Mouse (Mus musculus) hindbrain, embryonic 11.5 days (tissue): Measurements from ENCODE around the gene Guf1. TPM values are rescaled to one million over a fixed set of nuclear protein-coding genes. Genes with fewer than 3 reads are reported as not detected.

Experiments used
- ATAC-seq: fragments of 200-750 bp; cut with Nextera tagmentation; 2 replicates; pipeline ENCODE4 v1.8.0; 2017; ENCODE audit warnings: mild to moderate bottlenecking, moderate TSS enrichment, moderate library complexity; ENCODE audit not compliant: low FRiP score
- DNase-seq: peaks from one replicate; pipeline ENCODE4 v3.0.0-alpha.2; 2015; ENCODE audit warnings: low spot score
- H3K27ac ChIP-seq: fragments of 300-500 bp; sonication (generic); 2 replicates; pipeline ENCODE4 v1.5.1; 2014; ENCODE audit warnings: mild to moderate bottlenecking, low read depth, low read length
- H3K27me3 ChIP-seq: fragments of 300-500 bp; sonication (generic); 2 replicates; pipeline ENCODE4 v1.6.1; 2014; ENCODE audit warnings: mild to moderate bottlenecking, low read length, moderate library complexity, mixed read lengths; ENCODE audit not compliant: control insufficient read depth, insufficient read depth
- H3K36me3 ChIP-seq: fragments of 300-500 bp; sonication (generic); 2 replicates; pipeline ENCODE4 v1.6.1; 2014; ENCODE audit warnings: mild to moderate bottlenecking, low read length, moderate library complexity, mixed read lengths; ENCODE audit not compliant: control insufficient read depth, insufficient read depth
- H3K4me1 ChIP-seq: fragments of 300-500 bp; sonication (generic); replicated peaks from 2 replicates; pipeline ENCODE4 v1.6.1; 2014; ENCODE audit warnings: low read length, mixed read lengths; ENCODE audit not compliant: control insufficient read depth, insufficient read depth
- H3K4me2 ChIP-seq: fragments of 300-500 bp; sonication (generic); replicated peaks from 2 replicates; pipeline ENCODE4 v1.6.1; 2014; ENCODE audit warnings: mild to moderate bottlenecking, low read depth, low read length
- H3K4me3 ChIP-seq: fragments of 300-500 bp; sonication (generic); 2 replicates; pipeline ENCODE4 v1.5.1; 2014; ENCODE audit warnings: low read depth, low read length
- H3K9ac ChIP-seq: fragments of 300-500 bp; sonication (generic); 2 replicates; pipeline ENCODE4 v1.6.1; 2014; ENCODE audit warnings: low read depth, low read length
- H3K9me3 ChIP-seq: fragments of 300-500 bp; sonication (generic); 2 replicates; pipeline ENCODE4 v1.6.1; 2016; ENCODE audit warnings: low read length; ENCODE audit not compliant: control insufficient read depth
- WGBS: fragments of 180-500 bp; shearing (Covaris S2); extraction: QIAGEN DNeasy Blood & Tissue Kit; methylation state at CpG from one replicate; pipeline ENCODE4 v1.1.7; 2014; 5-methylcytosine and 5-hydroxymethylcytosine counted together
- polyA plus RNA-seq: library from polyadenylated mRNA; unstranded; fragments of >200 nt; fragmentation: Nextera tagmentation; extraction: Ambion mirVana; gene quantifications from 2 replicates; pipeline ENCODE4 v1.2.1, GENCODE M21; 2014

Gene Guf1
- polyA plus RNA-seq, result 51.1 and 55.8 TPM in 2 replicates

GRCm38 (mm10) chr5:69556628-69557403 is at the start of gene Guf1:
Gene Guf1, plus strand, starts transcription at chr5:69556923.
- no peaks in the 10 kb centered on the region for H3K9me3 ChIP-seq
- no peaks in the 10 kb centered on the region for H3K27me3 ChIP-seq
- H3K4me3 ChIP-seq, result peak within 1 kb of the TSS; percentile 86
- ATAC-seq (peak; percentile 95), DNase-seq (peak; percentile 96)
- H3K36me3 ChIP-seq, result no peaks in the 10 kb centered on the region
- WGBS, result under 1% methylated on average over 72 of the region's 72 CpGs
- H3K4me2 ChIP-seq, result peak within 1 kb of the TSS; percentile 35
- H3K27ac ChIP-seq, result peak within 1 kb of the TSS; percentile 88
- no peaks in the 10 kb centered on the region for H3K4me1 ChIP-seq
- peak within 1 kb of the TSS; percentile 95 for H3K9ac ChIP-seq

- H3K27ac ChIP-seq, result no peak overlapping the region
- H3K36me3 ChIP-seq, result no peaks in the 10 kb centered on the region
- DNase-seq (no peak), ATAC-seq (no peak)
- H3K27me3 ChIP-seq, result no peaks in the 10 kb centered on the region
- no peak overlapping the region for H3K9ac ChIP-seq
- WGBS, result 91% methylated on average over 3 of the region's 3 CpGs
- H3K4me1 ChIP-seq, result no peaks in the 10 kb centered on the region
- no peaks in the 10 kb centered on the region for H3K9me3 ChIP-seq
- H3K4me2 ChIP-seq, result no peak overlapping the region
- H3K4me3 ChIP-seq, result no peak overlapping the region
Observed at GRCm38 (mm10) chr5:69507045-69507444, 49.7 kb upstream of the Guf1 start.

GRCm38 (mm10) chr5:69511631-69512030 is 45.1 kb upstream of the Guf1 start:
- Histone ChIP-seq H3K27me3 (no peaks in the 10 kb centered on the region), H3K27ac (no peak overlapping the region), H3K36me3 (no peaks in the 10 kb centered on the region), H3K4me2 (no peak overlapping the region), H3K9me3 (no peaks in the 10 kb centered on the region), H3K4me1 (no peaks in the 10 kb centered on the region), H3K9ac (no peak overlapping the region), H3K4me3 (no peak overlapping the region)
- ATAC-seq (no peak), DNase-seq (no peak)
- 51% methylated on average over 3 of the region's 3 CpGs for WGBS

GRCm38 (mm10) chr5:69512203-69512602 is 44.5 kb upstream of the Guf1 start:
- H3K9ac ChIP-seq, result no peak overlapping the region
- H3K9me3 ChIP-seq, result no peaks in the 10 kb centered on the region
- no peak overlapping the region for H3K4me3 ChIP-seq
- H3K27ac ChIP-seq, result no peak overlapping the region
- no peaks in the 10 kb centered on the region for H3K27me3 ChIP-seq
- WGBS, result 71% methylated on average over 4 of the region's 4 CpGs
- H3K36me3 ChIP-seq, result no peaks in the 10 kb centered on the region
- no peak for DNase-seq
- H3K4me1 ChIP-seq, result no peaks in the 10 kb centered on the region
- no peak for ATAC-seq
- no peak overlapping the region for H3K4me2 ChIP-seq

- H3K36me3 ChIP-seq, result no peaks in the 10 kb centered on the region
- no peaks in the 10 kb centered on the region for H3K9me3 ChIP-seq
- no peaks in the 10 kb centered on the region for H3K27me3 ChIP-seq
- H3K27ac ChIP-seq, result no peak overlapping the region
- H3K4me1 ChIP-seq, result no peaks in the 10 kb centered on the region
- DNase-seq, result peak; percentile 80
- H3K4me2 ChIP-seq, result no peak overlapping the region
- no peak overlapping the region for H3K9ac ChIP-seq
- 40% methylated on average over 7 of the region's 7 CpGs for WGBS
- no peak overlapping the region for H3K4me3 ChIP-seq
- no peak; the same call in 1 of the 2 replicates for ATAC-seq
Observed at GRCm38 (mm10) chr5:69520661-69521278, 36.0 kb upstream of the Guf1 start.

- Histone ChIP-seq H3K4me1 (no peaks in the 10 kb centered on the region), H3K27ac (no peak overlapping the region), H3K4me2 (no peak overlapping the region), H3K9ac (no peak overlapping the region), H3K36me3 (no peaks in the 10 kb centered on the region), H3K4me3 (no peak overlapping the region), H3K27me3 (no peaks in the 10 kb centered on the region), H3K9me3 (no peaks in the 10 kb centered on the region)
- 71% methylated on average over 5 of the region's 5 CpGs for WGBS
- ATAC-seq (no peak), DNase-seq (no peak)
Observed at GRCm38 (mm10) chr5:69522064-69522463, 34.7 kb upstream of the Guf1 start.

GRCm38 (mm10) chr5:69523944-69524343 is 32.8 kb upstream of the Guf1 start:
- ATAC-seq (no peak), DNase-seq (no peak)
- no peak overlapping the region for H3K4me3 ChIP-seq
- no peak overlapping the region for H3K4me2 ChIP-seq
- H3K4me1 ChIP-seq, result no peaks in the 10 kb centered on the region
- H3K27ac ChIP-seq, result no peak overlapping the region
- H3K9ac ChIP-seq, result no peak overlapping the region
- no peaks in the 10 kb centered on the region for H3K27me3 ChIP-seq
- H3K9me3 ChIP-seq, result no peaks in the 10 kb centered on the region
- no peaks in the 10 kb centered on the region for H3K36me3 ChIP-seq

GRCm38 (mm10) chr5:69541680-69542079 is 15.0 kb upstream of the Guf1 start:
- Histone ChIP-seq H3K27me3 (no peaks in the 10 kb centered on the region), H3K9ac (no peak overlapping the region), H3K4me3 (no peak overlapping the region), H3K4me2 (no peak overlapping the region), H3K36me3 (no peaks in the 10 kb centered on the region), H3K9me3 (no peaks in the 10 kb centered on the region), H3K27ac (no peak overlapping the region), H3K4me1 (no peaks in the 10 kb centered on the region)
- ATAC-seq, result no peak
- WGBS, result 82% methylated on average over 1 of the region's 1 CpGs
- DNase-seq, result no peak

GRCm38 (mm10) chr5:69542489-69542888 is 14.2 kb upstream of the Guf1 start, which contains the start of gene Yipf7:
Gene Yipf7, minus strand, starts transcription at chr5:69542648.
- no peak within 1 kb of the TSS for H3K4me2 ChIP-seq
- H3K9ac ChIP-seq, result no peak within 1 kb of the TSS
- no peaks in the 10 kb centered on the region for H3K27me3 ChIP-seq
- H3K36me3 ChIP-seq, result no peaks in the 10 kb centered on the region
- DNase-seq (no peak), ATAC-seq (no peak)
- H3K9me3 ChIP-seq, result no peaks in the 10 kb centered on the region
- H3K4me3 ChIP-seq, result no peak within 1 kb of the TSS
- WGBS, result 84% methylated on average over 4 of the region's 4 CpGs
- H3K4me1 ChIP-seq, result no peaks in the 10 kb centered on the region
- H3K27ac ChIP-seq, result no peak within 1 kb of the TSS
